Mouse (Mus musculus) ovary, adult 10 weeks (tissue): Measurements from ENCODE around the gene Mrps2. TPM values are rescaled to one million over a fixed set of nuclear protein-coding genes. Genes with fewer than 3 reads are reported as not detected.

Experiments used
- polyA plus RNA-seq: library from polyadenylated mRNA; stranded (reverse); fragments of 350-450 nt; fragmentation: Illumina TruSeq; extraction: RNeasy Lipid Tissue Mini Kit (QIAGEN cat#74804); gene quantifications from one replicate; pipeline ENCODE4 v1.2.3, GENCODE M21; 2014

The Mrps2 gene
- 85.0 TPM for polyA plus RNA-seq

GRCm38 (mm10) chr2:28467860-28468485, at the start of gene Mrps2:
Gene Mrps2 (plus strand): TSS chr2:28468066.

GRCm38 (mm10) chr2:28446515-28447314, 21.2 kb upstream of the Mrps2 start, which contains the start of gene Ppp1r26:
Gene Ppp1r26 (plus strand): TSS chr2:28446800.

GRCm38 (mm10) chr2:28465836-28466518, 1.9 kb upstream of the Mrps2 start, which contains the start of gene 1700007K13Rik:
Gene 1700007K13Rik (minus strand): TSS chr2:28466332.

GRCm38 (mm10) chr2:28496671-28497070, 28.8 kb downstream of the Mrps2 start, which contains the start of gene Gbgt1:
Gene Gbgt1 (plus strand): TSS chr2:28496891.

GRCm38 (mm10) chr2:28505795-28506194, 37.9 kb downstream of the Mrps2 start, which contains the start of gene Gm10134:
Gene Gm10134 (plus strand): TSS chr2:28506095.

GRCm38 (mm10) chr2:28512798-28513401, 45.0 kb downstream of the Mrps2 start, which contains the start of gene Ralgds:
Gene Ralgds (plus strand): TSS chr2:28513125.

Other genes with a start within 250 kb of the Mrps2 start
- gene Ppp1r26, start 21.3 kb upstream of the Mrps2 start, polyA plus RNA-seq = 4.8 TPM
- gene 1700007K13Rik, start 1.7 kb upstream of the Mrps2 start, polyA plus RNA-seq = 18.3 TPM
- not detected for gene Gbgt1, start 28.8 kb downstream of the Mrps2 start, polyA plus RNA-seq
- gene Gm10134, start 38.0 kb downstream of the Mrps2 start, polyA plus RNA-seq = not detected
- 5.4 TPM for gene Ralgds, start 45.1 kb downstream of the Mrps2 start, polyA plus RNA-seq
- gene Cel, start 95.3 kb downstream of the Mrps2 start, polyA plus RNA-seq = not detected
- 3.3 TPM for gene Gtf3c5, start 115.7 kb downstream of the Mrps2 start, polyA plus RNA-seq
- not detected for gene Gfi1b, start 153.9 kb downstream of the Mrps2 start, polyA plus RNA-seq
- gene Tsc1, start 173.2 kb downstream of the Mrps2 start, polyA plus RNA-seq = 9.6 TPM
- not detected for gene Spaca9, start 231.7 kb downstream of the Mrps2 start, polyA plus RNA-seq
- 0.48 TPM for gene Ak8, start 232.1 kb downstream of the Mrps2 start, polyA plus RNA-seq